Mouse (Mus musculus) heart, embryonic 15.5 days (tissue): Measurements from ENCODE around the gene Prph2. TPM values are rescaled to one million over a fixed set of nuclear protein-coding genes. Genes with fewer than 3 reads are reported as not detected.

Experiments used
- polyA plus RNA-seq: library from polyadenylated mRNA; unstranded; fragments of >200 nt; fragmentation: Nextera tagmentation; extraction: Ambion mirVana; gene quantifications from 2 replicates; pipeline ENCODE4 v1.2.1, GENCODE M21; 2015

Gene Prph2
- polyA plus RNA-seq, 1 experiment from 2014 or later = not detected

Other genes starting within 250 kb of the Prph2 start
- 33.2 and 39.7 TPM in 2 replicates for gene Rrp36, start 236.1 kb upstream of the Prph2 start, polyA plus RNA-seq
- gene Mea1, start 231.7 kb upstream of the Prph2 start, polyA plus RNA-seq = 105 and 113 TPM in 2 replicates
- gene Klhdc3, start 229.5 kb upstream of the Prph2 start, polyA plus RNA-seq = 153 and 163 TPM in 2 replicates
- 44.6 and 66.2 TPM in 2 replicates for gene Ppp2r5d, start 205.3 kb upstream of the Prph2 start, polyA plus RNA-seq
- gene Pex6, start 199.0 kb upstream of the Prph2 start, polyA plus RNA-seq = 10.5 and 19.0 TPM in 2 replicates
- gene Gnmt, start 181.3 kb upstream of the Prph2 start, polyA plus RNA-seq = 1.2 and 1.8 TPM in 2 replicates
- gene Cnpy3, start 158.2 kb upstream of the Prph2 start, polyA plus RNA-seq = 43.1 and 55.5 TPM in 2 replicates
- 2.9 and 25.2 TPM in 2 replicates for gene Ptcra, start 146.7 kb upstream of the Prph2 start, polyA plus RNA-seq
- 49.5 and 51.5 TPM in 2 replicates for gene 2310039H08Rik, start 137.8 kb upstream of the Prph2 start, polyA plus RNA-seq
- gene Rpl7l1, start 127.8 kb upstream of the Prph2 start, polyA plus RNA-seq = 86.3 and 93.7 TPM in 2 replicates
- gene Bicral, start 52.0 kb upstream of the Prph2 start, polyA plus RNA-seq = 3.2 and 3.9 TPM in 2 replicates
- 41.9 and 43.8 TPM in 2 replicates for gene Tbcc, start 19.8 kb upstream of the Prph2 start, polyA plus RNA-seq
- gene Ubr2, start 100.1 kb downstream of the Prph2 start, polyA plus RNA-seq = 14.4 and 16.7 TPM in 2 replicates